Mouse (Mus musculus): ENCODE results near the gene Itga7. TPM values are rescaled to one million over a fixed set of nuclear protein-coding genes. Genes with fewer than 3 reads are reported as not detected.
"Not testable (repeated sequence)": the region's sequence is repeated elsewhere in the genome, so short reads cannot be mapped to it uniquely, and the experiment has no call there.

Gene Itga7
- polyA plus RNA-seq, 1 experiment, result 96.2 TPM

DNA sequence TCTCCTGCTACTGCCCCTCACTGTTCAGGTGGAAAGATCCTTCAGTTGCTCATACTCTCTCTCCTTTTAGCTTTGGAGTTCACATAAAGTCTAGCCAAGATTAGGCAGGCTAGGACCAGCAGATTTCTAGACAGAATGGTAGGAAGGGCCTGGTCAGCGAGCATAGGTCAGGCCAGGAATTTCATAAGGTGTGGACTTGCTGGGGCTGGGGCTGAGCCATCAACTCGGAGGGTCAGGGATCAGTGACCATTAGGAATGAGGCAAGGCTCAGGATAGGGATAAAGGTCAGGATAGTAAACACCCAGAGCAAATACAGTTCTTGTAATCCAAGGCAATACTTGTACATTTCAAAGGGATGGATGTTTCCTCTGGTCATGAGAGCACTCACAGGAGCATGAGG, 31.3 kb downstream of the Itga7 start:
- no peak for DNase-seq
- WGBS, result 79% methylated on average over 2 of the region's 2 CpGs
- no peak for TF ChIP-seq CTCF (IDR thresholded peaks at IDR 0.05; ENCODE audit: borderline replicate concordance, insufficient read depth, low read depth, low read length)
- no peak for TF ChIP-seq POLR2A (IDR thresholded peaks at IDR 0.05; ENCODE audit: borderline replicate concordance, insufficient read depth, low read length)
- H3K27ac ChIP-seq (ENCODE audit: insufficient read depth, low read length), result no peak overlapping the region
- no peaks in the 10 kb centered on the region; the same call in 1 of the 2 replicates for H3K27me3 ChIP-seq (ENCODE audit: control insufficient read depth, insufficient read depth, low read length)
- no peak overlapping the region for H3K4me3 ChIP-seq (replicated peaks; ENCODE audit: insufficient read depth, low read depth, low read length)
- H3K4me1 ChIP-seq (ENCODE audit: control insufficient read depth, insufficient read depth, low read length), result no peaks in the 10 kb centered on the region

DNA sequence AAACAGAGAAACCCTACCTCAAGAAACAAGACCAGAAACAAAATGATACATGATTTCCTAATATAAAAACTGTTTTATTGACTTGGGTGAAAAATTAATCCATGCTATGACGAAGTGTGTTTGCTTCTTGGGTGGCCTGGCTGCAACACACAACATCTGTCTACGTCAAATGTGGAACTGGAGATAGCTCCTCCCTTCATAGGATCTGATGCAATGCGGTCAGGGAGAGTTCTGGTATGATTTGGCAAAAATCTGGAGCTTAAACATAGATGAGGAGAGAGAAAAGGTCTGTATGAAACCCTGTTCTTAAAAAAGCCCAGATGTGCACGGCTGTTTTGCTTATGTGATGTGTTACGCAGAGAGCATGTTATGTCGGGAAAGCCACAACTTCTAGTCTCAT, 32.3 kb downstream of the Itga7 start:
- H3K4me3 ChIP-seq (replicated peaks; ENCODE audit: insufficient read depth, low read depth, low read length), result no peak overlapping the region
- DNase-seq, result no peak
- no peaks in the 10 kb centered on the region; the same call in 1 of the 2 replicates for H3K27me3 ChIP-seq (ENCODE audit: control insufficient read depth, insufficient read depth, low read length)
- 81% methylated on average over 6 of the region's 6 CpGs for WGBS
- no peak for TF ChIP-seq CTCF (IDR thresholded peaks at IDR 0.05; ENCODE audit: borderline replicate concordance, insufficient read depth, low read depth, low read length)
- H3K4me1 ChIP-seq (ENCODE audit: control insufficient read depth, insufficient read depth, low read length), result no peaks in the 10 kb centered on the region
- no peak overlapping the region for H3K27ac ChIP-seq (ENCODE audit: insufficient read depth, low read length)

DNA sequence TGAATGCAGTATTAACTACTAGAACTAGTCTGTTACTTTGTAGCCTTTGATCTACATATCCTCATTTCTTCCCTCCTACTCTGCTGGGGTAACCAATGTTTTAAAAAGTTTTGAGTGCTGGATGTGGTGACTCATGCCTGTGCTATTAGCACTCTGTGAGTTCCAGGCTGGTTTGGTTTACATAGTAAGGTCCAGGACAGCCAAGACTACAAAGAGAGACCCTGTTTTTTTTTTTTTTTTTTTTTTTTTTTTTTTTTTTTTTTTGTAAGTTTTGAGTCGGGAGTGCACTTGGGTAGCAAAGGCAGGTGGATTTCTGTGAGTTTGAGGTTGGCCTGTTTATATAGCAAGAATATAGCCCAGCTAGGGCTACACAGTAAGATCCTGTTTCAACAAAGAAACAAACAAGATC, 34.7 kb downstream of the Itga7 start:
- no peak overlapping the region for H3K27ac ChIP-seq (ENCODE audit: insufficient read depth, low read length)
- WGBS, result 31% methylated on average over 1 of the region's 1 CpGs
- no peak overlapping the region for H3K4me3 ChIP-seq (replicated peaks; ENCODE audit: insufficient read depth, low read depth, low read length)
- TF ChIP-seq CTCF (IDR thresholded peaks at IDR 0.05; ENCODE audit: borderline replicate concordance, insufficient read depth, low read depth, low read length), result no peak
- TF ChIP-seq POLR2A (IDR thresholded peaks at IDR 0.05; ENCODE audit: borderline replicate concordance, insufficient read depth, low read length), result no peak
- DNase-seq, result no peak
- H3K27me3 ChIP-seq (ENCODE audit: control insufficient read depth, insufficient read depth, low read length), result no peaks in the 10 kb centered on the region; the same call in 1 of the 2 replicates
- H3K4me1 ChIP-seq (ENCODE audit: control insufficient read depth, insufficient read depth, low read length), result no peaks in the 10 kb centered on the region

DNA sequence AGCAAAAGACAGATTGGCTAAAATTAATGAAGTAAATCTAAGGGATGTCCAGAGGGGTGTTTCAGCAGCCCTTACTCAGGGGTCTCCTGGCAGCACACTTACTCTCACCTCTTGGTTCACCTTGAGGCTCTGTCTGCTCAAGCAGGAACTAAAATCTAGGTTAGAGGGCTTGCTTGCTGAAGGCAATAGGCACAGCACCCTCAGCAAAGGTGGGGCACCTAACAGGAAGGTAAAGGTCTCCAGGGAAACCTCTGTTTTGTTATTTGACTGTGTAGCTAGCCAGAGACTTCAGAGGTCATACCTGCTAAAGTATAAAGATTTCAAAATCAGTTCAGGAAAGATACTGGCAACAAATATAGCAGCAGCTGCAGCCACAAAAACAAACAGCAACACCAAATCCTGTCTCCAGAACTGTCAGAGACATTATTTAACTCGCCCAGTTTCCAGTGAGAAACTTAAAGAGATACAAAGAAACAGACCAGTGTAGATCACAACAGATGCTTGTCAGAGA, 37.2 kb downstream of the Itga7 start:
- no peak overlapping the region for H3K4me3 ChIP-seq (replicated peaks; ENCODE audit: insufficient read depth, low read depth, low read length)
- 31% methylated on average over 1 of the region's 1 CpGs for WGBS
- TF ChIP-seq CTCF (IDR thresholded peaks at IDR 0.05; ENCODE audit: borderline replicate concordance, insufficient read depth, low read depth, low read length), result no peak
- no peak for TF ChIP-seq POLR2A (IDR thresholded peaks at IDR 0.05; ENCODE audit: borderline replicate concordance, insufficient read depth, low read length)

DNA sequence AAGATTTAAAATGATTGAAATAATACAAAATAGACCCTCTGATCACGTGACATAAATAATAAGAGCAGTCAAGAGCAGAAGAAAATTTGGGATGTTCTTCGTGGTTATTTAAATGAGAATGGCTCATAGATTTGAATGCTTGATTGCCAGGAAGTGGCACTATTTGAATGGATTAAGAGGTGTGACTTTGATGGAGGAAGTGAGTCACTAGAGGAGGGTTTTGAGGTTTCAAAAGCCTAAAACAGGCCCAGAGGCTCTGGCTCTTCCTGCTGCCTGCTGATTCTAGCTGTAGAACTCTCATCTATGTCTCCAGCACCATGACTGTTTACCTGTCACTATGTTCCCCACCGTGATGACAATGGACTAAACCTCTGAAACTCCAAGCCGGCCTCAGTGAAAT, 39.2 kb downstream of the Itga7 start:
- 76% methylated on average over 4 of the region's 4 CpGs for WGBS
- H3K4me3 ChIP-seq (replicated peaks; ENCODE audit: insufficient read depth, low read depth, low read length), result no peak overlapping the region
- TF ChIP-seq CTCF (IDR thresholded peaks at IDR 0.05; ENCODE audit: borderline replicate concordance, insufficient read depth, low read depth, low read length) (no peak), POLR2A (IDR thresholded peaks at IDR 0.05; ENCODE audit: borderline replicate concordance, insufficient read depth, low read length) (no peak)
- no peaks in the 10 kb centered on the region; the same call in 1 of the 2 replicates for H3K27me3 ChIP-seq (ENCODE audit: control insufficient read depth, insufficient read depth, low read length)
- no peak overlapping the region for H3K27ac ChIP-seq (ENCODE audit: insufficient read depth, low read length)
- H3K4me1 ChIP-seq (ENCODE audit: control insufficient read depth, insufficient read depth, low read length), result no peaks in the 10 kb centered on the region
- no peak for DNase-seq

More for the DNA sequence above, 37.2 kb downstream of the Itga7 start:
- Histone ChIP-seq H3K27ac (ENCODE audit: insufficient read depth, low read length) (no peak overlapping the region), H3K4me1 (ENCODE audit: control insufficient read depth, insufficient read depth, low read length) (no peaks in the 10 kb centered on the region), H3K27me3 (ENCODE audit: control insufficient read depth, insufficient read depth, low read length) (no peaks in the 10 kb centered on the region; the same call in 1 of the 2 replicates)
- no peak for DNase-seq

DNA sequence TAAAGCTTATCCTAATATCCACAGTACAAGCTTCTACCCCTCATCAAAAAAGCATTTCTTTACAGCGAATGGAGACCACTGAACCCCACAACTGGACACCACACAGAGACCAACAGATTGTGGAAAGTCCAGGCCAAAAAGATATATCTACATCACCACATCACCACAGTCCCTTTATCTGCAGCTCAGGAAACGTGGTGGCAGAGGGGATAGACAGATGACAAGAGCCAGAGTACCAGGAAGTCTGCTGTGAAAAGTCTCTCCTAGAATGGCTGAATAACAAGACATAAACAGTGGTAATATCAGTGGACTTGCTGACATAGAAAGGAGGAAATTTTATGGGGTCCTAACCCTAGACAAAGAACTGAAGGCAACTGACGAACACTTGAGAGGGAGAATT, 42.8 kb downstream of the Itga7 start:
- no peaks in the 10 kb centered on the region for H3K27me3 ChIP-seq (ENCODE audit: control insufficient read depth, insufficient read depth, low read length)
- no peak for TF ChIP-seq CTCF (IDR thresholded peaks at IDR 0.05; ENCODE audit: borderline replicate concordance, insufficient read depth, low read depth, low read length)
- TF ChIP-seq POLR2A (IDR thresholded peaks at IDR 0.05; ENCODE audit: borderline replicate concordance, insufficient read depth, low read length), result no peak

DNA sequence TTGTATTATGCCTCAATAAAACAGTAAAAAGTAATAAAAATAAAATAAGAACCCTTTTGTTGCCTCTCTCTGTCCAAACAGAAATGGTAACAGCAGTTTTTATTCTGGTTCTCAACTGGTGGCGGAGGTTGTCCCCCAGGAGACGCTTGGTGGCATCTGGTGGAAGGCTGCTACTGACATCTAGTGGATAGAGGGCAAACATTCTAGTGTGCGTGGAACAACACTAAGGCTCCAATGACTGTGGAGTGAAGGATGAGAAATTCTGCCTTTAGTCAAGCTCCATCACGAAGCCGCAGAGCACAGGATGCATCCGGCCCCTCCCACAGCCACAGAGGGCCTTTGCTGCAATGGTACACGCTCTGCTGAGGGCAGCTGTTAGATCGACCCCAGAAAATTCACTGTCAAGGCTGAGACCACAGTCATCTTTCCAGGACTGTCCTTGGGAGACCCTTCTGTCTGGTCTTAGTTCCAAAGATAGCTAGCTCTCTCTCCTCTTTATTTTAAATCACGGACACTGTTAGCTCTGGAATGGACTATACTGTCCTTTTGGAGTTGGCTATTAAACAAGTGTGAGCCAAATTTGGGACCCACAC, 44.0 kb downstream of the Itga7 start:
- H3K4me1 ChIP-seq (ENCODE audit: control insufficient read depth, insufficient read depth, low read length), result no peaks in the 10 kb centered on the region
- peak; percentile 62 to 66 for DNase-seq
- TF ChIP-seq CTCF (IDR thresholded peaks at IDR 0.05; ENCODE audit: borderline replicate concordance, insufficient read depth, low read depth, low read length) (peak; percentile 93), POLR2A (IDR thresholded peaks at IDR 0.05; ENCODE audit: borderline replicate concordance, insufficient read depth, low read length) (no peak)
- H3K4me3 ChIP-seq (replicated peaks; ENCODE audit: insufficient read depth, low read depth, low read length), result no peak overlapping the region
- H3K27me3 ChIP-seq (ENCODE audit: control insufficient read depth, insufficient read depth, low read length), result no peaks in the 10 kb centered on the region
- WGBS, result 8% methylated on average over 9 of the region's 9 CpGs
- no peak overlapping the region for H3K27ac ChIP-seq (ENCODE audit: insufficient read depth, low read length)

More for the DNA sequence above, 42.8 kb downstream of the Itga7 start:
- Histone ChIP-seq H3K4me3 (replicated peaks; ENCODE audit: insufficient read depth, low read depth, low read length) (no peak overlapping the region), H3K27ac (ENCODE audit: insufficient read depth, low read length) (no peak overlapping the region), H3K4me1 (ENCODE audit: control insufficient read depth, insufficient read depth, low read length) (no peaks in the 10 kb centered on the region)
- no peak for DNase-seq
- WGBS, result 85% methylated on average over 3 of the region's 3 CpGs

DNA sequence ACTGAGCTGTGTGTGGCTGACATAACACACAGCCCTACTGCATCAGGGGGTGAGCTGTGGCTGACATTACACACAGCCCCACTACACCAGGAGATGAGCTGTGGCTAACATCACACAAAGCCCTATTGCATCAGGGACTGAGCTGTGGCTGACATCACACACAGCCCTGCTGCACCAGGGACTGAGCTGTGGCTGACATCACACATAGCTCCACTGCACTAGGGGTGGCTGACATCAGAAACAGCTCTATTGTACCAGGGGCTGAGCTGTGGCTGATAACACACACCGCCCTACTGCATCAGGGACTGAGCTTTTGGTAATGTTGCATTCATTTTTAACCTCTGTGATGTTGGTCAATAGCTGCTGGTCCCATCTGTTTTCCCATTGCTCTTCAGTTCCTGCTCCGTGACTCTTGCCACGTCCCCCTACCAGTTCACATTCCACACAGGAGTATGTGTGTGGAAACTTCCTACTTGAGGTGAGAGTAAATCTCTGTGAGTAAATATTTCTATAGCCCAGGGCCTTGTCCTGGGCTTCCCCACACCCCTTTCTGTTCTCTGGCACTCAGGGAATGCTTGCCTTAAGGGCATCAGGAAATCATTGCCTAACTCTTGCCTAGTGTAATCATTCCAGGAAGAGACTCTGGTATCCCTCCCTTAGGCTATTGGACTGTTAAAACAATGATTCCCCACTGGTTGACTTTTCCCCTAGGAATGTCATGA, 47.2 kb downstream of the Itga7 start:
- WGBS, result 79% methylated on average over 3 of the region's 3 CpGs
- Histone ChIP-seq H3K4me1 (ENCODE audit: control insufficient read depth, insufficient read depth, low read length) (no peaks in the 10 kb centered on the region), H3K4me3 (replicated peaks; ENCODE audit: insufficient read depth, low read depth, low read length) (no peak overlapping the region), H3K27me3 (ENCODE audit: control insufficient read depth, insufficient read depth, low read length) (no peaks in the 10 kb centered on the region), H3K27ac (ENCODE audit: insufficient read depth, low read length) (no peak overlapping the region)
- TF ChIP-seq POLR2A (IDR thresholded peaks at IDR 0.05; ENCODE audit: borderline replicate concordance, insufficient read depth, low read length) (no peak), CTCF (IDR thresholded peaks at IDR 0.05; ENCODE audit: borderline replicate concordance, insufficient read depth, low read depth, low read length) (no peak)
- no peak for DNase-seq

DNA sequence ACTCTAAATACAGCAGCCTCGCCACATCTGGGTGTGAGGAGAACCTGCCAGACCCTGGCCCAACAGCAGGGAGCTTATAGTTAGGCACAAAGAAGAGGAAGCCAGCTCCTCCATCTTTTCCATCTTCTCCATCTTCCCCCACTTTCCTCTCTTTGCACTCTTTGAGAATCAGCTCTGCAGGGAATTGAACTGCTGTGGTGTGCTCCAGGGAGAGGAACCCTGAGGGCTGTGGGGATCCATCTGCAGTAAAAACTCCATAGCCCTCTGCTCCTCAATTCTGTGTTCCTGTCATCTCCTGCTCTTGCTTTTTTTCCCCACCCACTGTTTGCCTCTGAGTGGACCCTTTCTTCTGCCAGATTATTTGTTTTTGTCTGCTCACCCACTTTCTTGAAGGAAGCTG, 55.5 kb downstream of the Itga7 start, which contains the start of gene Olfr9:
Gene Olfr9 (plus strand): TSS at position 301 of the 400 bp plus-strand sequence.
- not testable (repeated sequence) for DNase-seq; H3K27ac ChIP-seq (ENCODE audit: insufficient read depth, low read length); H3K27me3 ChIP-seq (ENCODE audit: control insufficient read depth, insufficient read depth, low read length); H3K4me1 ChIP-seq (ENCODE audit: control insufficient read depth, insufficient read depth, low read length); H3K4me3 ChIP-seq (replicated peaks; ENCODE audit: insufficient read depth, low read depth, low read length)
- WGBS, result 64% methylated on average over 1 of the region's 1 CpGs

DNA sequence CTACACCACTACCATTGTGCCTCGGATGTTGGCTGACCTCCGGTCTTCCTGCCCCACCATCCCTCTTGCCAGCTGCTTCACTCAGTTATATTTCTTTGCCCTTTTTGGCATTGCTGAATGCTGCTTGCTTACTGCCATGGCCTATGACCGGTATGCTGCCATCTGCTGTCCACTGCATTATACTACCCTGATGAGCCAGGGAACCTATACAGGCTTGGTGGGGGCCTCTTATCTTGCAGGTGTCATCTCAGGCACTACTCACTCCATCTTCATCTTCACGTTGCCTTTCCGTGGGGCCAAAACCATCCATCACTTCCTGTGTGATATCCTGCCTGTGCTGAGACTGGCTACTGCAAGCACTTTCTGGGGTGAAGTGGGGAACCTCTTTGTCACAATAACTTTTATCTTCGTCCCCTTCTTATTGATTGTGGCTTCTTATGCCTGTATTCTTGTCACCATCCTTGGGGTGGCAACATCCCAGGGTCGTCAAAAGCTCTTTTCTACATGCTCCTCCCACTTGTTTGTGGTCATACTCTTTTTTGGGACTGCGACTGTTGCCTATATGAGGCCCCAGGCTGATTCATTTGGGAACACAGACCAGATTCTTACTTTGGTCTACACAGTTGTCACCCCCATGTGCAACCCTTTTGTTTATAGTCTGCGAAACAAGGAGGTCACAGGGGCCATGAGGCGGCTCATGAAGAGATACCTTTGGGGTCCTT, 56.7 kb downstream of the Itga7 start:
- not testable (repeated sequence) for H3K27me3 ChIP-seq (ENCODE audit: control insufficient read depth, insufficient read depth, low read length); H3K27ac ChIP-seq (ENCODE audit: insufficient read depth, low read length); H3K4me3 ChIP-seq (replicated peaks; ENCODE audit: insufficient read depth, low read depth, low read length); H3K4me1 ChIP-seq (ENCODE audit: control insufficient read depth, insufficient read depth, low read length); DNase-seq
- WGBS, result 52% methylated on average over 7 of the region's 10 CpGs
